Mouse (Mus musculus) hindbrain, embryonic 13.5 days (tissue): ENCODE results near the gene Otulinl. TPM values are rescaled to one million over a fixed set of nuclear protein-coding genes. Genes with fewer than 3 reads are reported as not detected.
A peak's percentile ranks its signal among the peaks of the same experiment; 100 is the strongest.
"Not testable (repeated sequence)": the region's sequence is repeated elsewhere in the genome, so short reads cannot be mapped to it uniquely, and the experiment has no call there.

Source experiments
- ATAC-seq: fragments of 200-750 bp; cut with Nextera tagmentation; 2 replicates; pipeline ENCODE4 v1.8.0; 2017; ENCODE audit warnings: moderate TSS enrichment; ENCODE audit not compliant: low FRiP score
- H3K27ac ChIP-seq: fragments of 300-500 bp; sonication (generic); 2 replicates; pipeline ENCODE4 v1.5.1; 2015; ENCODE audit warnings: inconsistent platforms, mild to moderate bottlenecking, moderate library complexity
- H3K27me3 ChIP-seq: fragments of 300-500 bp; sonication (generic); 2 replicates; pipeline ENCODE4 v1.6.1; 2015; ENCODE audit warnings: mild to moderate bottlenecking, inconsistent platforms
- H3K36me3 ChIP-seq: fragments of 300-500 bp; sonication (generic); 2 replicates; pipeline ENCODE4 v1.6.1; 2015; ENCODE audit warnings: mild to moderate bottlenecking, inconsistent platforms
- H3K4me1 ChIP-seq: fragments of 300-500 bp; sonication (generic); replicated peaks from 2 replicates; pipeline ENCODE4 v1.6.1; 2015; ENCODE audit warnings: inconsistent platforms
- H3K4me2 ChIP-seq: fragments of 300-500 bp; sonication (generic); 2 replicates; pipeline ENCODE4 v1.6.1; 2015; ENCODE audit warnings: inconsistent platforms, mild to moderate bottlenecking, moderate library complexity
- H3K4me3 ChIP-seq: fragments of 300-500 bp; sonication (generic); 2 replicates; pipeline ENCODE4 v1.5.1; 2015; ENCODE audit warnings: mild to moderate bottlenecking, inconsistent platforms
- H3K9ac ChIP-seq: fragments of 300-500 bp; sonication (generic); 2 replicates; pipeline ENCODE4 v1.6.1; 2015; ENCODE audit warnings: mild to moderate bottlenecking, inconsistent platforms
- H3K9me3 ChIP-seq: fragments of 300-500 bp; sonication (generic); 2 replicates; pipeline ENCODE4 v1.6.1; 2016; ENCODE audit warnings: inconsistent platforms
- WGBS: fragments of 180-500 bp; shearing (Covaris S2); methylation state at CpG from one replicate; pipeline ENCODE4 v1.1.7; 2015; 5-methylcytosine and 5-hydroxymethylcytosine counted together
- polyA plus RNA-seq: library from polyadenylated mRNA; unstranded; fragments of >200 nt; fragmentation: Nextera tagmentation; extraction: Ambion mirVana; gene quantifications from 2 replicates; pipeline ENCODE4 v1.2.1, GENCODE M21; 2015

Otulinl gene
- 10.3 and 14.3 TPM in 2 replicates for polyA plus RNA-seq

- peak; percentile 100 for ATAC-seq
- H3K4me1 ChIP-seq = peaks cover 10% of the 10 kb centered on the region
- peak within 1 kb of the TSS; percentile 75 for H3K9ac ChIP-seq
- no peaks in the 10 kb centered on the region for H3K36me3 ChIP-seq
- H3K4me3 ChIP-seq = peak within 1 kb of the TSS; percentile 61
- peak within 1 kb of the TSS; percentile 73 for H3K4me2 ChIP-seq
- no peaks in the 10 kb centered on the region for H3K9me3 ChIP-seq
- WGBS = 2% methylated on average over 59 of the region's 59 CpGs
- peak within 1 kb of the TSS; percentile 66 for H3K27ac ChIP-seq
- H3K27me3 ChIP-seq = peaks cover 9% of the 10 kb centered on the region; the same call in 1 of the 2 replicates
Measured at GRCm38 (mm10) chr15:27681419-27682187, at the start of gene Otulinl. Gene Otulinl (minus strand): TSS chr15:27681579.

GRCm38 (mm10) chr15:27726228-27726627 is 44.8 kb upstream of the Otulinl start:
- Histone ChIP-seq H3K4me1 (no peaks in the 10 kb centered on the region), H3K36me3 (peaks cover 18% of the 10 kb centered on the region; the same call in 1 of the 2 replicates), H3K9me3 (peaks cover 3% of the 10 kb centered on the region; the same call in 1 of the 2 replicates), H3K4me3 (no peak overlapping the region), H3K4me2 (no peak overlapping the region), H3K9ac (no peak overlapping the region), H3K27ac (no peak overlapping the region), H3K27me3 (no peaks in the 10 kb centered on the region)
- no peak for ATAC-seq
- WGBS = 86% methylated on average over 6 of the region's 6 CpGs

GRCm38 (mm10) chr15:27724796-27725680 is 43.7 kb upstream of the Otulinl start:
- 85% methylated on average over 9 of the region's 9 CpGs for WGBS
- peak overlapping the region; percentile 3; the same call in 1 of the 2 replicates for H3K27ac ChIP-seq
- H3K4me1 ChIP-seq = no peaks in the 10 kb centered on the region
- H3K9me3 ChIP-seq = peaks cover 3% of the 10 kb centered on the region; the same call in 1 of the 2 replicates
- H3K27me3 ChIP-seq = no peaks in the 10 kb centered on the region
- no peak for ATAC-seq
- no peak overlapping the region for H3K4me3 ChIP-seq
- no peak overlapping the region for H3K9ac ChIP-seq
- H3K36me3 ChIP-seq = peaks cover 14% of the 10 kb centered on the region; the same call in 1 of the 2 replicates
- H3K4me2 ChIP-seq = no peak overlapping the region

GRCm38 (mm10) chr15:27724298-27724697 is 42.9 kb upstream of the Otulinl start:
- Histone ChIP-seq H3K27ac (no peak overlapping the region), H3K4me1 (no peaks in the 10 kb centered on the region), H3K4me2 (no peak overlapping the region), H3K9ac (no peak overlapping the region), H3K36me3 (peaks cover 11% of the 10 kb centered on the region; the same call in 1 of the 2 replicates), H3K27me3 (no peaks in the 10 kb centered on the region), H3K9me3 (peaks cover 3% of the 10 kb centered on the region; the same call in 1 of the 2 replicates), H3K4me3 (no peak overlapping the region)
- ATAC-seq = no peak
- 83% methylated on average over 6 of the region's 6 CpGs for WGBS

- Histone ChIP-seq H3K9ac (no peak overlapping the region), H3K4me3 (no peak overlapping the region), H3K36me3 (peaks cover 6% of the 10 kb centered on the region; the same call in 1 of the 2 replicates), H3K9me3 (peaks cover 3% of the 10 kb centered on the region; the same call in 1 of the 2 replicates), H3K27ac (no peak overlapping the region), H3K27me3 (no peaks in the 10 kb centered on the region), H3K4me1 (0 out of 2 replicates have a peak, but pooled peaks cover 2% of the 10 kb centered on the region), H3K4me2 (no peak overlapping the region)
- no peak for ATAC-seq
- WGBS = 62% methylated on average over 6 of the region's 6 CpGs
Measured at GRCm38 (mm10) chr15:27723746-27724145, 42.4 kb upstream of the Otulinl start.

- not testable (repeated sequence) for H3K4me1 ChIP-seq, H3K36me3 ChIP-seq, H3K27me3 ChIP-seq, ATAC-seq, H3K27ac ChIP-seq, H3K9me3 ChIP-seq, H3K4me3 ChIP-seq, H3K9ac ChIP-seq, H3K4me2 ChIP-seq
- WGBS = 92% methylated on average over 8 of the region's 8 CpGs
Measured at GRCm38 (mm10) chr15:27720297-27720696, 38.9 kb upstream of the Otulinl start.

- Histone ChIP-seq H3K36me3 (no peaks in the 10 kb centered on the region), H3K27me3 (no peaks in the 10 kb centered on the region), H3K4me3 (no peak overlapping the region), H3K27ac (no peak overlapping the region), H3K9ac (no peak overlapping the region), H3K4me2 (no peak overlapping the region), H3K4me1 (0 out of 2 replicates have a peak, but pooled peaks cover 4% of the 10 kb centered on the region), H3K9me3 (peaks cover 3% of the 10 kb centered on the region; the same call in 1 of the 2 replicates)
- ATAC-seq = no peak
- 81% methylated on average over 7 of the region's 7 CpGs for WGBS
Measured at GRCm38 (mm10) chr15:27718668-27719067, 37.3 kb upstream of the Otulinl start.

- no peak for ATAC-seq
- 0 out of 2 replicates have a peak, but pooled peaks cover 4% of the 10 kb centered on the region for H3K4me1 ChIP-seq
- H3K4me3 ChIP-seq = no peak overlapping the region
- WGBS = 36% methylated on average over 3 of the region's 3 CpGs
- H3K27me3 ChIP-seq = no peaks in the 10 kb centered on the region
- H3K9ac ChIP-seq = no peak overlapping the region
- H3K9me3 ChIP-seq = no peaks in the 10 kb centered on the region
- H3K4me2 ChIP-seq = no peak overlapping the region
- H3K36me3 ChIP-seq = no peaks in the 10 kb centered on the region
- H3K27ac ChIP-seq = no peak overlapping the region
Measured at GRCm38 (mm10) chr15:27715331-27715730, 34.0 kb upstream of the Otulinl start.

GRCm38 (mm10) chr15:27710698-27711097 is 29.3 kb upstream of the Otulinl start:
- no peaks in the 10 kb centered on the region for H3K36me3 ChIP-seq
- 88% methylated on average over 9 of the region's 9 CpGs for WGBS
- no peak overlapping the region for H3K9ac ChIP-seq
- no peak overlapping the region for H3K27ac ChIP-seq
- no peak overlapping the region for H3K4me3 ChIP-seq
- no peak for ATAC-seq
- no peaks in the 10 kb centered on the region for H3K4me1 ChIP-seq
- no peak overlapping the region for H3K4me2 ChIP-seq
- no peaks in the 10 kb centered on the region for H3K9me3 ChIP-seq
- no peaks in the 10 kb centered on the region for H3K27me3 ChIP-seq

- H3K9ac ChIP-seq = no peak overlapping the region
- ATAC-seq = no peak
- H3K36me3 ChIP-seq = no peaks in the 10 kb centered on the region
- no peak overlapping the region for H3K4me3 ChIP-seq
- H3K4me1 ChIP-seq = no peaks in the 10 kb centered on the region
- WGBS = 91% methylated on average over 7 of the region's 7 CpGs
- H3K27ac ChIP-seq = no peak overlapping the region
- no peaks in the 10 kb centered on the region for H3K9me3 ChIP-seq
- H3K27me3 ChIP-seq = no peaks in the 10 kb centered on the region
- H3K4me2 ChIP-seq = no peak overlapping the region
Measured at GRCm38 (mm10) chr15:27708968-27709612, 27.7 kb upstream of the Otulinl start.

- Histone ChIP-seq H3K4me1 (no peaks in the 10 kb centered on the region), H3K4me2 (no peak overlapping the region), H3K4me3 (no peak overlapping the region), H3K9ac (no peak overlapping the region), H3K9me3 (no peaks in the 10 kb centered on the region), H3K27ac (no peak overlapping the region), H3K36me3 (no peaks in the 10 kb centered on the region), H3K27me3 (no peaks in the 10 kb centered on the region)
- no peak for ATAC-seq
- WGBS = 76% methylated on average over 3 of the region's 3 CpGs
Measured at GRCm38 (mm10) chr15:27708499-27708898, 27.1 kb upstream of the Otulinl start.

- Histone ChIP-seq H3K9me3 (no peaks in the 10 kb centered on the region), H3K4me2 (no peak overlapping the region), H3K4me3 (no peak overlapping the region), H3K9ac (no peak overlapping the region), H3K36me3 (no peaks in the 10 kb centered on the region), H3K27ac (no peak overlapping the region), H3K4me1 (peaks cover 12% of the 10 kb centered on the region), H3K27me3 (no peaks in the 10 kb centered on the region)
- 29% methylated on average over 1 of the region's 1 CpGs for WGBS
- no peak for ATAC-seq
Measured at GRCm38 (mm10) chr15:27702972-27703313, 21.6 kb upstream of the Otulinl start.
